Mouse (Mus musculus) cortical plate, adult 2 months (tissue): Measurements from ENCODE around the gene Uhrf1bp1l.

Experiments
- CTCF ChIP-seq: fragments of 200-500 bp; IDR thresholded peaks from 2 replicates; pipeline ENCODE4 v1.5.1; 2011; ENCODE audit warnings: mild to moderate bottlenecking, control low read depth, low read length; ENCODE audit not compliant: insufficient read depth; ENCODE audit errors: extremely low read depth
- POLR2A ChIP-seq: fragments of 200-500 bp; IDR thresholded peaks from 2 replicates; pipeline ENCODE4 v1.6.1; 2011; ENCODE audit warnings: mild to moderate bottlenecking, low read length, control low read depth; ENCODE audit not compliant: insufficient read depth; ENCODE audit errors: extremely low read depth

DNA sequence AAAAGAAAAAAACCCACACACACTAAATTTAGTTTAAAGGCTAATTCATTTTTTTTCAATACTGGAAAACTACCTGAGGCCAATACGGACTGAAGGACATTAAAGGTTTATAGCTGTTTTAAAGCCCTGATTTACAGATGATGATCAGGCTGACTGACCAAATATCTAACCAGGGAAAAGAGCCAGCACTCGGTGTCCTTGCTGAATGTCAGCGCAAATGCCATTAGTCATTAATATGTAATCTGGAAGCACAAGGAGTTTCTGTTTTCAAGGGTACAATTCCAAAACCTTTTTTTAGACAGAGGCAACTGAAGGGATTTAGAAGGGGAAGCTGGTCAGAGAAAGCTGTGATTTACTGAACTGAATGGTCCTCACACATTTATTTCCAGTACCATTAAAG lies 24.0 kb upstream of the Uhrf1bp1l start:
- TF ChIP-seq CTCF: no peak
- no peak for TF ChIP-seq POLR2A
